Mouse (Mus musculus) bone marrow, adult 2 months (tissue): ENCODE results near the gene Gng7. TPM values are rescaled to one million over a fixed set of nuclear protein-coding genes. Genes with fewer than 3 reads are reported as not detected.

Experiments
- H3K27ac ChIP-seq: fragments of 200-500 bp; 2 replicates; pipeline ENCODE4 v1.5.1; 2012; ENCODE audit warnings: low read depth, mild to moderate bottlenecking, control low read depth, inconsistent platforms, low read length; ENCODE audit not compliant: control insufficient read depth, poor library complexity, insufficient read depth
- H3K4me1 ChIP-seq: fragments of 200-500 bp; 2 replicates; pipeline ENCODE4 v1.6.1; 2011; ENCODE audit warnings: low read length; ENCODE audit not compliant: control insufficient read depth, insufficient read depth
- H3K4me3 ChIP-seq: fragments of 200-500 bp; replicated peaks from 2 replicates; pipeline ENCODE3; 2011; ENCODE audit warnings: mild to moderate bottlenecking, low read depth, low read length, control low read depth; ENCODE audit not compliant: control insufficient read depth
- CTCF ChIP-seq: fragments of 200-500 bp; IDR thresholded peaks from 2 replicates; pipeline ENCODE4 v1.5.1; 2011; ENCODE audit warnings: low read length, control low read depth; ENCODE audit not compliant: control insufficient read depth, insufficient read depth
- POLR2A ChIP-seq: fragments of 200-500 bp; IDR thresholded peaks from 2 replicates; pipeline ENCODE4 v1.6.1; 2011; ENCODE audit warnings: low read depth, mild to moderate bottlenecking, control low read depth, low read length, borderline replicate concordance; ENCODE audit not compliant: control insufficient read depth
- WGBS: fragments of 180-500 bp; shearing (Covaris S2); methylation state at CpG from one replicate; pipeline ENCODE4 v1.1.7; 2018; 5-methylcytosine and 5-hydroxymethylcytosine counted together
- polyA plus RNA-seq: library from polyadenylated mRNA; stranded (reverse); fragments of >200 nt; gene quantifications from 2 replicates; pipeline ENCODE4 v1.2.4, GENCODE M21; 2011; ENCODE audit warnings: low replicate concordance; ENCODE audit not compliant: missing spikeins, insufficient read depth, insufficient read length

The Gng7 gene
- polyA plus RNA-seq, 1 experiment = not detected

DNA sequence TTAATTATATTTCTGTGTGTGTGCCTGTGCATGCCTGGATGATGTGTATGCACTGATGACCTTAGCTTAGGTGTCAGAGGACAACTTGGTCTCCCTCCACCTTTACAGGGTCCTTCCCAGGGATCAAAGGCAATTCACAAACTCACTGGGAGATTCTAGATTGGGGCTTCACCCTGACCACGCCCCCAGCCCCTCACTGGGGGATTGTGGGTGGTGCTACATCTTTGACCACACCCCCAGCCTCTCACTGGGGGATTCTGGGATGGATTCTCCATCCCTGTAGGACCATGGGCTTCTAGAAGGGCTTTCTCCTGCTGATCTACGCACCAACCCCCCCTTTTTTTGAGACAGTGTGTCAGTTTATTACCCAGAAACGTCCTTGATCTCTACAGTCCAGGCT, 89.3 kb downstream of the Gng7 start:
- H3K4me1 ChIP-seq = no peaks in the 10 kb centered on the region; the same call in 1 of the 2 replicates
- WGBS = 58% methylated on average over 3 of the region's 3 CpGs
- no peak overlapping the region for H3K4me3 ChIP-seq
- no peak for TF ChIP-seq CTCF
- TF ChIP-seq POLR2A = no peak
- no peak overlapping the region for H3K27ac ChIP-seq

DNA sequence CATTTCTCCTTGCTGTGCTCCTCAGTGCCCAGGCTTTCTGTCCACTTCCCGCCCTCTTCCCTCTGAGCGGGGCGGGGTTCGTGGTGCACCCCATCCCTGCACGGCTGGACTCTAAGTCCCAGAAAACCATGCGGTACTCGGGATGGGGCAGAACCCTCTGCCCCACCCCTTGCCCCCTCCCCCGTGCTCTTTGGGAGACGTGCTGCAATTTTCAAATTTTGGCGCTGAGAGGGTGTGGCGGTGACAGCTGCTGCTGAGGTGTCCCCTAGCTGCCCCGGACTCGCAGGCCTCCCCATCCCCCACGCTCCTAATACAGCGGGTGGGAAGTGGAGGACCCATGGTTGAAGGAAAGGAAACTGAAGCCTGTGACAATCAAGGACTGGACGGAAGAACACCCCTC, 92.8 kb downstream of the Gng7 start:
- Histone ChIP-seq H3K4me3 (peak overlapping the region; percentile 54), H3K27ac (peak overlapping the region; percentile 66), H3K4me1 (peaks cover 1% of the 10 kb centered on the region)
- TF ChIP-seq CTCF (no peak), POLR2A (no peak)
- WGBS = 6% methylated on average over 16 of the region's 16 CpGs

DNA sequence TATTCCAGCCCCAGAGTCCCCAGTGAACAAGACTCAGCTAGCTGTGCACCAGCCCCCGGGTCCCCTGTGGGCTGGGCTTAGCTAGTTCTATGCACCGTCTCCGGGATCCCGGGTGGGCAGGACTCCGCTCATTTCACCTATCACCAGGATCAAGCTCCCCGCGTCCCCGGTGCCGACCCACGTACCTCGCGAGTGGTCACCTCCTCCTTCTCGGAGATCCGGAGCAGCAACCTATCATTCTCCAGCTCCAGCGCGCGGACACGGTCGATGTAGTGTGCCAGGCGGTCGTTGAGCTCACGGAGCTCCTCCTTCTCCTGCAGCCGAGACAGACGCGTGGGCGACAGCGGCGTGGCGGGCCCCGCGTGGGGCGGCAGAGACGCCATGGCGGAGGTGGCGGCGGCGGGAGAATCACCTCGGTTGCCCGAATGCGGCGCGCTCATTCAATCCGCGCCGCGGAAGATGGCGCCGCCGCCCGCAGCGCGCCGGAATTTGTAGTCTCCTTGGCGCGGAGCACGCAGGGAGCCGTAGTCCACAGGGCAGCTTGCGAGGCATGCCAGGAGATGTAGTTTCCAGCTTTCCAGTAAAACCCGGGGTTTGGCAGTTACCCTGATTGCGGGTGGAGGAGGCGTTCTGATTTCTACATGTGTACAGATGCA, 96.8 kb downstream of the Gng7 start, which contains the start of gene Lmnb2:
Gene Lmnb2 (minus strand): TSS at position 467 of the 656 bp plus-strand sequence.
- Histone ChIP-seq H3K27ac (peak within 1 kb of the TSS; percentile 51), H3K4me3 (peak within 1 kb of the TSS; percentile 91), H3K4me1 (peaks cover 11% of the 10 kb centered on the region)
- under 1% methylated on average over 61 of the region's 61 CpGs for WGBS
- peak; percentile 31; the same call in 1 of the 2 replicates for TF ChIP-seq POLR2A
- no peak for TF ChIP-seq CTCF

DNA sequence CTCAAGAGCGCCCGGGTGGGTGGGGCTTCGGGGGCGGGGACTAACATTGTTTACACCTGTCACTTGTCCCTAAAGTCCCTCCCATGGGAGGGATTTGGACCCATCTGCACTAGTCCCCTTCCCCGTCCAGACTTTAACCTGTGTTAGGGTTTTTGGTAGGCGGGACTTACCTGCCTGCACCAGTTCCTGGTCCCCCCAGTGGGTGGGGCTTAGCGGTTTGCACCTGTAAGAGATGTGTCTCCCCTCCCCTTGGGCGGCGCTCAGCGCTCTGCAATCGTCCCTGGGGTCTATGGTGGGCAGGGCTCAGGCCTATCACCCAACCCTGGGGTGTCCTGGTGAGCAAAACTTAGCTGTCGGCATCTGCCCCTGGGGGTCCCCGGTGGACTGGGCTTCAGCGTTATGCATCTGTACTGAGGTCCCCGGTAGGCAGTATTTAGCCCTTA, 97.4 kb downstream of the Gng7 start:
- TF ChIP-seq POLR2A (no peak), CTCF (no peak)
- WGBS = 2% methylated on average over 15 of the region's 15 CpGs

DNA sequence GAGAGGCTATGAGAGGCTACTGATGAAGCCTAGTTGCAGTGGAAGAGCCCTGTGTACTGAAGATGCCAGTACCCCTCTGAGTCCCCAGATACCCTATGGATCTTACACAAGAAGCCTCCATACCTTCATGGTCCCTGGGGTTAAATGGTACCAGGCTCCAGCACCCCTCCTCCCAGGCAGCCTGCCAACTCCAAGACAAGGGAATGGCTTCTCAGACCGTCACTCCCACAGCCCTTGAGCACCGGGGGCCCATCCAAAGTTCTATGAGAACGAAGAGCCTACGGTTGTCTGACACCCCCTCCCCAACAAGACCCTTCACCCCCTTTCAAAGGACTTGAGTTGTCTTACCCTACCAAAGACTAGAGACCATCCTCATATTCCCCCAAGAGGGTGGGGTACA, 99.0 kb downstream of the Gng7 start:
- 78% methylated on average over 4 of the region's 4 CpGs for WGBS
- H3K4me1 ChIP-seq = peaks cover 11% of the 10 kb centered on the region
- no peak overlapping the region for H3K27ac ChIP-seq
- no peak for TF ChIP-seq POLR2A
- no peak for TF ChIP-seq CTCF
- no peak overlapping the region for H3K4me3 ChIP-seq

More for the DNA sequence above, 97.4 kb downstream of the Gng7 start:
- Histone ChIP-seq H3K27ac (peak overlapping the region; percentile 51; the same call in 1 of the 2 replicates), H3K4me1 (peaks cover 11% of the 10 kb centered on the region), H3K4me3 (peak overlapping the region; percentile 91)

DNA sequence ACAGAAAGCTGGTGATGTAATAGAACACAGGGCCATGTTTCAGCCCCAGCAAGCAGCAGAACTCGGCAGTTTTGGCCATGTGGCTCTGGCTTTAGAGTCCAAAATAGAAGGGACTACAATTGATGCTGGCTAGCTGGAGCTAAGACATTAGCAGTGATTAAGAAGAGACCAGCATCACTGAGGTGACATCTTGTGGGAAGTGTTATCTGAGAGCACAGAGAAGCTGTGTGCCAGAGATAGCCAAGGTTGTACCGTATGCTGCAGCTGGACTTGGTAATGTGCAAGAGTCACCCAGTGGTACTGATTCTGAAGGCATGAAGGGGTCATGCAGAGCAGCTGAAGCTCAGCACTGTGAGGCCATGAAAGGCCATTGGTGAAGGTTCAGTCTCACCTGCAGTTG, 99.5 kb downstream of the Gng7 start:
- no peak overlapping the region for H3K27ac ChIP-seq
- 51% methylated on average over 2 of the region's 2 CpGs for WGBS
- H3K4me3 ChIP-seq = no peak overlapping the region
- TF ChIP-seq POLR2A (no peak), CTCF (no peak)
- peaks cover 11% of the 10 kb centered on the region for H3K4me1 ChIP-seq

DNA sequence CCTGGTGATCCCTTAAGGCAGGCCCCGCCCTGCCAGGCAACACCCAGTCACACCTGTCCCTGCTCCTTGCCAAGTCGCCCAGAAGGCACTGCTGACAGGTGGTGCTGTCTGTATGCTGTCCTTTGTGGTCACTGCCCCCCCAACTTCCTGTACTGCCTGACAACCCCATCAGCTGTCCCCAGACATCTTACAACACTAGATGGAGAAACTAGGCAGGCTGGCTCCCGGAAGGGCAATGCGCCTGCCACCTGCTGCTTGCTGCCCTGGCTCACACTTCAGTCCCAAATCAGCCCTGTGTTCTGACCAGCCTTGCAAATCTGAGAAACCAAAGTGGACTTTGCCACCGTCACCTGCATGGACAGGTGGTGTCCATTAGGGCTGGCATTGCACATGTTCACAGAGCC, 100.5 kb downstream of the Gng7 start:
- no peak for TF ChIP-seq CTCF
- no peak for TF ChIP-seq POLR2A
- H3K4me1 ChIP-seq = peaks cover 11% of the 10 kb centered on the region
- 50% methylated on average over 5 of the region's 5 CpGs for WGBS

DNA sequence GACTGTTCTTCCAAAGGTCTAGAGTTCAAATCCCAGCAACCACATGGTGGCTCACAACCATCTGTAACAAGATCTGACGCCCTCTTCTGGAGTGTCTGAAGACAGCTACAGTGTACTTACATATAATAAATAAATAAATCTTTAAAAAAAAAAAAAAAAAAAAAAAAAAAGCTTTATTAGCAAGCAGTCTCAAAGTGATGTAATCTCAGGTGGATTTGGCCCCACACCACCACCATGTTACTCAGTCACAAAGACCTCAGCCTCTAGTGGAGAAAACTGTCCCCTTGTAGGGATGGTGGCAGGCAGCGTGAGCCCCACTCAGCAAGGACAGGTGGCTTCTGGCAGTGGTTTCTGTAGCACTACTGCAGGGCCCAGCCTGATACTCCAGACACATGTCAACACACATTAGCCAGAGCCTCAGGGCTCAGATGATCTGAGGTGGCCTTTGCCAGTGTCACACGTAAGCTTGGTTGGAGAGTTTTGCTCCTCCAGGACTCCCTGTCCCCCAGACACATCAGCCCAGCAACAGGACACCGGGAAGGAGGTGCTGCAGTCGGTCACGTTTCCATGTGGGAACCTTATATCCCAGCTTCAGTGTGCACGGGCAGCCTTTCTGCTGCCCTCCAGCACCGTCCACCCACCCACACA, 101.3 kb downstream of the Gng7 start:
- 89% methylated on average over 7 of the region's 8 CpGs for WGBS
- Histone ChIP-seq H3K4me3 (no peak overlapping the region), H3K4me1 (peaks cover 11% of the 10 kb centered on the region), H3K27ac (peak overlapping the region; percentile 58; the same call in 1 of the 2 replicates)
- TF ChIP-seq CTCF (no peak), POLR2A (no peak)

More for the DNA sequence above, 100.5 kb downstream of the Gng7 start:
- Histone ChIP-seq H3K4me3 (no peak overlapping the region), H3K27ac (peak overlapping the region; percentile 58)

DNA sequence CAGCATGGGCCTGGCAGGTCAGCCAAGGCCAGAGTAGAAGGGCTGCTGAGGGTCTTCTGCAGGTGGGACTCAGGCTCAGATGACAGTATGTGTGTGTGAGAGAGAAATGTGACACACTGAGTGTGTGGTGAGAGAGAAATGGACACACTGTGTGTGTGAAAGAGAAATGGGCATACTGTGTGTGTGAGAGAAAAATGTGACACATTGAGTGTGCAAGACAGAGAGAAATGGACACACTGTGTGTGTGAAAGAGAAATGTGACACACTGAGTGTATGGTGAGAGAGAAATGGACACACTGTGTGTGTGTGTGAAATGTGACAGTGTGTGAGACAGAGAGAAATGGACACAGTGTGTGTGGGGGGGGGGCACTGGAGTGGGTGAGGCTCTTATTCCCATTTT, 102.9 kb downstream of the Gng7 start:
- Histone ChIP-seq H3K4me1 (peaks cover 9% of the 10 kb centered on the region), H3K27ac (no peak overlapping the region)
- TF ChIP-seq CTCF (no peak), POLR2A (no peak)

More for the DNA sequence above, 102.9 kb downstream of the Gng7 start:
- H3K4me3 ChIP-seq = no peak overlapping the region
